Mouse (Mus musculus) 3134 (cell line): Measurements from ENCODE around the gene Kctd2.
"Not testable (repeated sequence)": the region's sequence is repeated elsewhere in the genome, so short reads cannot be mapped to it uniquely, and the experiment has no call there.

Source experiments
- DNase-seq: peaks from one replicate; pipeline ENCODE4 v3.0.0-alpha.2; 2011; ENCODE audit warnings: low spot score; ENCODE audit not compliant: insufficient read length; ENCODE audit errors: extremely low read depth

Kctd2 gene

DNA sequence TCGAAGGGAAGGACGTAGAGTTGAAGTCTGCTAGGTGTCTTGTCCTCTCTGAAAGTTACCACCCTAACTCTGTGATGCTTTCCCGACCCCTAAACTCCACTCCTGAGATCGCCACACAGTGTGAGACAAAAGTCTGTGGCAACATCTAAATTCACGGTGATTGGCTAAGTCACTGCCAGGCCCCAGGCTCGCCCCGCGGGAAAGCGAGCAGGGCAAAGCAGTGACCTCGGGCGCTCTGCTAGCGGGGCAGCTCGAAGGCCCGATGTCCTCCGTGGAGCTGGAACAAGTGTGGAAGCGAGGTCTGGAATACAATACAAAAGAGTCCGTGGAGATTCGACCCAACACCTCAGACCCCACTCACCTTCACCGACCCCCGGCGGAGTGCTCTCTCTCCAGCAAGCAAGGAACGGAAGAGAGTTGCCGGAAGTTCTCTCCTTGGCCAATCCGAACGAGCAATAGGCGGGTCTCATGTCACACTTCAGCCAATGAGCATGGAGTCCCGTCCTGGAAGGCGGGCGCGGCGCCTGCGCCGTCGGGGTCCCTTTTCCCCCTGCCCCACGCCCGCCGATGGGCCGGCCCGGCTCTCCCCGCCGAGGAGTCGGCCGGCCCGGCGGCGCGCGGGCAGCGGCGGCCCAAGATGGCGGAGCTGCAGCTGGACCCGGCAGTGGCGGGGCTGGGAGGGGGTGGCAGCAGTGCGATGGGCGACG lies at the start of gene Kctd2, which contains the start of gene Atp5h:
Gene Kctd2 (plus strand): TSS at position 598 of the 707 bp plus-strand sequence.
Gene Atp5h (minus strand): TSS at position 432 of the 707 bp plus-strand sequence.
- DNase-seq = peak; percentile 96

DNA sequence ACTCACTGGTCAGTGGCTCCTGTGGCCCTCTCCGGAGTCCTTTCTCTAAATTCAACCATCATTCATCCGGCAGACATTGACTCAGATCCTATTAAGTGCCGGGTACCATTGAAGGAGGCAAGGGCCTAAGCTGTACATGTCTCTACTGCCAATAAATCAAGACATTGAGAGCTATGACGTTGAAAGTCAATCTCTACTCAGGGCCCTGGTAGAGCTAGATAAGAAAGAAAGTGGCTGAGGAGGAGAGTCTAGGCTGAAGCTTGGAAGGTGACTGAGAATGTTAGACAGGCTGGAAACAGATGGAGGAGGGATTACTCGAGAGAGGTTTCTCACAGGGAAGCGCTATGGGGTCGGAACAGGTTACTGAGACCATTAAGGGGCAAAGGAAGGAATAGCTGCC lies 49.6 kb upstream of the Kctd2 start:
- DNase-seq = no peak

DNA sequence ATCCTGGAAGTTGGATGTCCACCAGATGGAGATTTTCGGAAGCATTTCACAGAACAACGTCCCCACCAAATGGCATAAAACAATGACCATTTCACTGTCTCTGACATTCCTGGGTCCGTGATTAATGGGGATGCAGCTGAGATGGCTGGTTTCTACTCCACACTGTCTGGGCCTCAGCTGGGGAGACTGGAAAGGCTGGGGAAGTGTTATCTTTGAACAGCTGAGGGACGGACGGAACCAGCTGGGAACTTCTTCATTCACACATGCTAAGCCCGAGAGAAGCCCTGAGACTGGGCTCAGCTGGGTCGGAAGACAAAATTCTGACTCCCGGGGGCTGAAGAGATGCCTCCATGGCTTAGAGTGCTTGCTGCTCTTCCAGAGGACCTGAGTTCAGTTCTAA lies 48.6 kb upstream of the Kctd2 start:
- DNase-seq = no peak

DNA sequence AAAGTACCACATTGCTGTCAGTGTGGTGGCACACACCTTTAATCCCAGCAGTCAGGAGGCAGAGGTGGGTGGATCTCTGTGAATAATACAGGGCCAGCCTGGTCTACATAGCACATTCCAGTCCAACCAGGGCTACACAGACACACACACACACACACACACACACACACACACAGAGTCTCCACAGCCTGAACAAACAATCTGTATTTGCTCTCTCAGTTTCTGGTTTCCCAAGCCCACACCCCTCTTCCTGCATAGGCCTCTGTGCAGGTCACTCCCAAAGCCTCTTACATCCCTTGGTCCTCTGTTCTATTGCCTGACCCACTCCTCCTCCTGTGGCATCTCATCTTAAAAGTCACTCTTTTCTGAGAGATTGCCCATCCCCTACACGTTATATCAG lies 47.9 kb upstream of the Kctd2 start:
- DNase-seq = no peak

DNA sequence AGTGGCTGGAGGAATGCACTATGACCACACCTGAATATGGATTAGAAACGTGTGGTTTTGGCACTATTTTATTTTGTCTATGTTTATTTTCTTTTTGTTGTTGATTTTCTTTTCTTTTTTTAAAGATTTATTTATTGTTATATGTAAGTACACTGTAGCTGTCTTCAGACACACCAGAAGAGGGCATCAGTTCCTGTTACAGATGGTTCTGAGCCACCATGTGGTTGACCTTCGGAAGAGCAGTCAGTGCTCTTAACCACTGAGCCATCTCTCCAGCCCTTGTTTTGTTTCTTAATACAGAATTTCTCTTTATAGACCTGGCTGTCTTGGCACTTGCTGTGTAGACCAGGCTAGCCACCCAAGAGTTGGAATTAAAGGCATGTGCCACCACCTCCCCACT lies 47.2 kb upstream of the Kctd2 start:
- DNase-seq = no peak

DNA sequence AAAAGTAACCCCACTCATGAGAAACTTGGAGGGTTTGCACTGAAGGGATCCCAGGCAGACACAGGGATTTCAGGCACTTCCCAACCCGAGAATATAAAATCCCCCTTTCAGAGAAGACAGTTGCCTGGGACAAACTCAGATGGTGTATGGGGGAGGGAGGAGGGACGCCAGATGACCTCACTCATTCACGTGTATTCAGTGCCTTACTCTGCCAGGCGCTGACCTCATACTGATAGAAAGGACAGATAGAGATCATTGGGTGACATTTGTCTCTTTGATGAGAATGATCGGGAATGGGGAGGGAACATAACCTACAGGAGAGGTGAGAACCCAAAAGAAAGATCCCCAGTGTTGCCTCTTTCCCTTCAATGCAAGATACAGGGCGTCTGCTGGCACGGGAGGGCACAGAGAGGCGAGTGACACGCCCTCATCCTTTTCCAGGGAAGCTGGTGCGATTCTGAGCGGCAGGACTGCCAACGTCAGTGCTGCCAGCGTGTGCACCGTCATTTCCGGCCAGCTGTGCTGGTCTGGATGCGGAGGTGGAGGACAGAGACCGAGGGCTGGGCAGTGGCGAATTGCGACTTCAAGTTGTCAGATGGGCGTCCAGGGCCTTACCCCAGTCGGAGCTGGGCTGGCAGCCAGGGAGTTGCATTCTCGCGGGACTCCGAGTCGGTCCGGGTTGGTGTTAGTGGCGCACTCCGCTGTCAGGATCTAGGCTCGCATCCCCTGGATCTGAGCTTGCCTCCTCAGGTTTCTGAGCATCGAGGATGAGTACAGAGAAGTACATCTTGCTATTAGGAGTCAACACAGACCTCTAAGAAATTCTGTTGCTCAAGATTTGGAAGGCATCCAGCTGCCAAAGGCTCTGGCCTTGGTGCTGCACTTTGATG lies 45.9 kb upstream of the Kctd2 start:
- DNase-seq = peak; percentile 92

DNA sequence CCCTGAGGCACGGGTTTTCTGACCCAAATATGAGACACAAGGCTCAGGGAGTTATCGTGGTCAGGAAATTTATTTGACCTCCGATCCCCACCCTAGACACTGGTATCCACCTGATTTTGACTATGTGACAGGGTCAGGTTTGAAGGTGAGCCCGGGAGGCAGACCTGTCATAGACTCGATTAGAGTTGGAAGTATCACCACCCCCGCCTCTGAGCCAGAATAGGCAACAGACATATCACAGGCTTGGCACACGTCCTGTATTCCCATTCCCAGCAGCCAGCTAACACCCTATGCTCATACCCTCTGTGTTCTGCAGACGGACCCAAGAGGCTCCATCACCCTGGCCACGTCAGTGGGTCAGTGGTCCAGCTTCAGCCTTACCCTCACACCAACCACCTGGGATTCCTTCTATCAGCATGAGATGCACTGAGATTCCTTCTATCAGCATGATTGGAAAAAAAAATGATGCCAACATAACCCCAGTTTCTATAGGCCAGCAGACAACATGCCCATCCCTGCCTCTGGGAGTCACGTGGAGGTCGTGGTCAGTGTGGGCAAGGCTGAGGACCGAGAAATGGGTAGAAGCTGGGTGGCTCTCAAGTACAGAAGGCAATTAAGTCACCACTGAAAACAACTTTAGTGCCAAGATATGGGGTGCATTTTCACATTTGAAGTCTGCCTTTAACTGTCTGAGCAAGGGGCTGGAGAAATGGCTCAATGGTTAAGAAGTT lies 45.1 kb upstream of the Kctd2 start:
- DNase-seq = no peak

DNA sequence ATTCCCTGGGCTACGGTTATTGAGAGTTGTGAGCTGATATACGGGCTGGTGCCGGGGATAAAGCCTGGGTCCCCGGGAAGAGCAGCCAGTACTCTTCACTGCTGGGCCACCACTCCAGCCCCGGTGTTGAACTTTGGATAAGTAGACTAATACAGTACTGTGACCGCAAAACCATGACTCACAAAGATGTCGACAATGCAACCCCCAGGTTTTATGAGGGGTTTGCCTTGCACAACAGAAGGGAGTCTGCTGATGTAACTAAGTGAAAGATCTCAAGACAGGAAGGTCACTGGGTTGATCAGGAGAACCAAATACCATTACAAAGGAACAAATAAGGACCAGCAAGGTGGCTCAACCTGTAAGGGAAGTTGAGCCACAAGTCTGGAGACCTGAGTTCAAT lies 43.2 kb upstream of the Kctd2 start:
- peak; percentile 67 for DNase-seq

DNA sequence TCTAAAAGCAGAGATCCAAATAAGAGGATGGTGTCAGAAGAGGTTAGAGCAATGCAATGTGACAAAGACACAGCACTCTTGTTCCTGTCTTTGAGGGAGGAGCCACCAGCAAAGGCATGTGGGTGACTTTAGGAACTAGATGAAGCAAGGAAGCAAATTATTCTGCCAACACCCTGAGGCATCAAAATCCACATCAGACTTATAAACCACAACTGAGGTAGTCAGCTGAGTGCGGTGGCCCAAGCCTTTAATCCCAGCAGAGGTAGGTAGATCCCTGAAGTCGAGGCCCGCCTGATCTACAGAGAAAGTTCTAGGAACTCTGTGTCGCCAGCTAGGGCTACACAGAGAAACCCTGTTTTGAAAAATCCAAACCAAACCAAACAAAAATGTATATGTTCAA lies 42.7 kb upstream of the Kctd2 start:
- no peak for DNase-seq

DNA sequence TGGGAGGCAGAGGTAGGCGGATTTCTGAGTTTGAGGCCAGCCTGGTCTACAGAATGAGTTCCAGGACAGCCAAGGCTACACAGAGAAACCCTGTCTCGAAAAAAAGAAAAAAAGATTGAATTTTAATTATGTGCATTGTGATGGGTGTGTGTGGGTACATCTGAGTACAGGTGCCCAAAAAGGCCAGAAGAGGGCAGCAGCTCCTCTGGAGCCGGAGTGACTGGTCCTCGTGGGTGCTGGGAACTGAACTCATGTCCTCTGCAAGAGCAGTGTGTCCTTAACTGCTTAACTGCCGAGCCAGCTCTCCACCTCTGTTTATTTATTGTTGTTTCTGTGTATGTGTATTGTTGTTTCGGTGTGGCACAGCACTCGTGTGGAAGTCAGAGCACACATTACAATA lies 42.1 kb upstream of the Kctd2 start:
- no peak for DNase-seq

DNA sequence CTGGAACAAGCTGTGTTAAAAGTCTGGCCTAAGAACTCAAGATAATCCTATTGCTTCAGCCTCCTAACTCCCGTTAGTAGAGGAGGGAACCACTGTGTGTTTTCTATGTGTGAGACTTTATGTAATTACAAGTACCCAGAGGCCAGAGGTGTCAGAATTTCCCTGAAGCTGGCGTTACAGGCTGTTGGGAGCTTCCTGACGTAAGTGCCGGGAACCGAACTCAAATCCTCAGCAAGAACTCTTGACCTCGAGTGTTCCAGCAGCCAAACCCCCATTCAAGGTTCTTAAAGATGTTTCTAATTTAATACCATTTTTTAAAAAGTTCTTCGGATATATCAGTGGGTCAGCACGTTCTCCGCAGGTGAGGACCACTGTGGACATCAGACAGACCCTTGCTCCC lies 38.7 kb upstream of the Kctd2 start:
- DNase-seq = no peak

DNA sequence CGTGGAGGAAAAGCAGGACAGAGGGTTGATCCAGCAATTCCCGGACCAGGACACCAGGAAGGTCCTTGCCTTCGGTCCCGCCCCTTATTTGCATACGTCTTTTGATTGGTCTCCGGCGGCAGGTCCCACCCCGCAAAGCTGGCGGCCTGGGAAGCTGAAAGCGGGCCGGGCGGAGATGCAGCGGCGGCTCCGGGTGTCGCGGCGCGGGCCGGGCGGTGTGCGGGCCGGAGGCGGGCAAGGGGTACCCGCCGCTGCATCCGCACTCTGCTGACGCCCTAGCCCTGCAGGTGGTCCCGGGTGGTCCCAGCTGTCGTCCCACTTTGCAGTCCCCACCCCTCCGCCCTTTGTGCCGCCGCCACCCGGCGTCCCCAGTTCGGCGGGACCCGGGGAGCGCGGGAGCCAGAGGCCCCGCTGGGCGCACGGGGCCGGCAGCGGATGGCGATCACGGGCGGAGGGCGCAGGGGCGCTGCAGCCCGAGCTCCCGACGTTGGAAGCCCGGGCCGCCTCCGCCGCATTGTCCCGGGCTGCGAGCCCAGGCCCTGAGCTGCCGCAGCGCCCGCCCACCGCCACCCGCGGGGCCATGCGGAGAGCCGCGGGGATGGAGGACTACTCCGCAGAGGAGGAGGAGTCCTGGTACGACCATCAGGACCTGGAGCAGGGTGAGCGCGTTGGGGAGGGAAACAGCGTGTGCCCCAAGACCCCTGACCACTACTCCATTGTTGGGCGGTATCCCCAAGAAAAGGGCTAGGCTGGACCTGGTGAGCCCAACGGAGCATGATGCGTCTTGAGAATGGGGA lies 38.0 kb upstream of the Kctd2 start, which contains the start of gene Cdr2l:
Gene Cdr2l (plus strand): TSS at position 174 of the 797 bp plus-strand sequence.
- peak; percentile 87 for DNase-seq

DNA sequence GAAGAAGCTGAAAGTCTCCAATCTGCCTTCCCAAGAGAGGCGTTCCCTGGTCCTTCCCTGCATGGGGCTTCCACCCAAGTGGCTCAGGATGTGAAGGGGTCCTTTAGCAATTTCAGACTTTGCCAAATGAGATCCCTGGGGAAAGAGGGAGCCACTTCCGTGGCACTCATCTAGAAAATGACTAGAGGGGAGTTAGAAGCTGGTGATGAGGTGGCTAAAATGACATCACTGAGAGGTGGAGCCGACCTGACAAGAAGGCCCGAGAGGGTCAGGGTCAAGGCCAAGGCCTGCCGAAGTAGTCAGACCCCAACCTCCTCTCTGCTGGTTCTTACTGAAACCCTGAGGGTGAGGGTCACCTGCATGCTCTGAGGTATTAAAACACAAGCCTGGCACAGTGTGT lies 37.0 kb upstream of the Kctd2 start:
- DNase-seq = peak; percentile 62

DNA sequence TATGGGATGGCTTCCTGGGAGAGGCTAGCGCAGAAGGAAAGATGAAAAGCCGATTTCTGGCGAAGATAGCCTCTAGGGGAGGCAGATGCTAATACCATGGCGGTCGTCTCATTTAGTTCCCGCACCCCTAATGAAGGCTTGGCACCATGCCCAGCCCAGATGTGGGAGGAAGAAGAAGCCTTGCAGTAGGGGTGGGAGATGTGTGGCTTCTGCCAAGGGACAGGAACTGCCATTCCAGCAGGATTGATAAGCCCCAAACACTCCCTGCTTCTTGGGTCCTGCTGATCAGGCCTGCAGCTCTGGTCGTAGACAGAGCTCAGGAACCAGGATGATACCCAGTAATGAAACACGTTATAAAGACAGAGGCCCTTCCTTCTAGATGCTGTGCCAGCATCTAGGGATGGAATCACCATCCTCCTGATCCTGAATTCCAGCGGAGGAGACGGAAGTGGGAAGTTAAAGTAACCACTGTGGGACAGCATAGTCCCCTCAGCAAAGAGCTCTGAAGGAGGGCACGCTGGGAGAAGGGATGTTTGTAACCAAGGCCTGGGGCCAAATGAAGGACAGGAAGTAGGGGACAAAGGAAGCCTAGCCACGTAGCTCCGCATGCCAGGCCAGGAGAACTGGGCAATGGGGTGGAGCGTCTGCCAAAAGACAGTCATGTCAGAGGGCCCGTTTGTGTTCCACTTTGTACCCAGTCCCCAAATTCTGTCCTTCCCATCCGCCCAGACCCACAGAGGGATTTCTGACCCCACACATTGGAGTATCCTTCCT lies 36.0 kb upstream of the Kctd2 start:
- DNase-seq = no peak

DNA sequence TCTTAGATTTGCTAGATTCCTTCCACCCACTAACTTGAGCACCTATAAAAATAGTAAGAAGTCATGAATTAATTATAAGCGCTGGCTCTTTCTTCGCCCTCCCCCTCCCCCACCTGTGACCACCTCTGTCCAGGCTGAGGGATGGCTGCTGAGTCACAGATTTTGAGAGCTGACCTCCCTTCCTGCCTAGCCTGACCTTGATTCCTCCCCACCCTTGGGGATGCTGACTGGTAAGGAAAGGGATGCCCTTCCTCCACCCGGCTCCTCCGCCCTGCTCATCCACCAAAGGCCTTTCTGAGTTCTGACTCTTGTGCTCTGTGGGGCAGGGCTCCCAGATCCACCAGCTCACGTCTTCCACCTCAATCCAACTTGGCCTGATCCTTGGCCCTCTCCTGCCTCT lies 35.3 kb upstream of the Kctd2 start:
- DNase-seq = peak; percentile 53

DNA sequence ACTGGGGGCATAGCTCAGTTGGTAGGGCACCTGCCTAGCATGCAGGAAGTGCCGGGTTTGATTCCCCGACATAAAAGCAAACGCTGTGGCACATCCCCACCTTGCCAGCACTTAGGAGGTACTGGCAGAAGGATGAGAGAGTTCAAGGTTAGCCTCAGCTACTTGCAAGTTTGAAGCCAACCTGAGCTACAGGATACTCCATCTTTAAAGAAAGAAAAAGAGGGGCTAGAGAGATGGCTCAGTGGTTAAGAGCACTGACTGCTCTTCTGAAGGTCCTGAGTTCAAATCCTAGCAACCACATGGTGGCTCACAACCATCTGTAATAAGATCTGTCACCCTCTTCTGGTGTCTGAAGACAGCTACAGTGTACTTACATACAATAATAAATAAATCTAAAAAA lies 33.1 kb upstream of the Kctd2 start:
- DNase-seq = not testable (repeated sequence)

DNA sequence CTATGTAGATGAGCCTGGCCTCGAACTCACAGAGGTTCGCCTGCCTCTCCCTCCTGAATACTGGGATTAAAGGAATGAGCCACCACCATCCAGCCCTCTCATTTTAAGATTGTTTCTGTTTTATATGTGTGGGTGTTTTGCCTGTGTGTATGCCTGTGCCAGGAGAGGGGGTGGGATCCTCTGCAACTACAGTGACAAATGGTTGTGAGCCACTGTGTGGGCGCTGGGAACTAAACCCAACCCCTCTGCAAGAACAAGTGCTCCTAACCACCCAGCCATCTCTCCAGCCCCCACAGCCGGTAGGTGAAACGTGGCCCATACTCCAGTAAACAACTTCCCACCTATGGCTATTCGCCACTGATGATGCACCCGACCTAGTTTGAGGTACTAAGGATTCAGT lies 28.6 kb upstream of the Kctd2 start:
- DNase-seq = no peak

DNA sequence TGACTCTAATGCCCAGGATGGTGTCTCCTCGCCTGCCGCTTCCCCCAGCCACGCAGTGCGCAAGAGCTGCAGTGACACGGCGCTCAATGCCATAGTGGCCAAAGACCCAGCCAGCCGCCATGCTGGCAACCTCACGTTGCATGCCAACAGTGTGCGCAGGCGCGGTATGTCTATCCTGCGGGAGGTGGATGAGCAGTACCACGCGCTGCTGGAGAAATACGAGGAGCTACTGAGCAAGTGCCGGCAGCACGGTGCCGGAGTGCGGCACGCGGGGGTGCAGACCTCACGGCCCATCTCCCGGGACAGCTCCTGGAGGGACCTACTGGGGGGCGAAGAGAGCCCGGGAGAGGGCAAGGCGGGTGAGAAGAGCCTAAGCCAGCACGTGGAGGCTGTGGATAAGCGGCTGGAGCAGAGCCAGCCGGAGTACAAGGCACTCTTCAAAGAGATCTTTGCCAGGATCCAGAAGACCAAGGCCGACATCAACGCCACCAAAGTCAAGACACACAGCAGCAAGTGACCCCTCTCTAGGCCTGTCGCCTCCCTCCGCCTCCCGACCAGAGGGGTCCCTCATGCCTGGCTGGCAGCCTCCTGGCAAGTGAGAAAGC lies 26.1 kb upstream of the Kctd2 start:
- DNase-seq = no peak

DNA sequence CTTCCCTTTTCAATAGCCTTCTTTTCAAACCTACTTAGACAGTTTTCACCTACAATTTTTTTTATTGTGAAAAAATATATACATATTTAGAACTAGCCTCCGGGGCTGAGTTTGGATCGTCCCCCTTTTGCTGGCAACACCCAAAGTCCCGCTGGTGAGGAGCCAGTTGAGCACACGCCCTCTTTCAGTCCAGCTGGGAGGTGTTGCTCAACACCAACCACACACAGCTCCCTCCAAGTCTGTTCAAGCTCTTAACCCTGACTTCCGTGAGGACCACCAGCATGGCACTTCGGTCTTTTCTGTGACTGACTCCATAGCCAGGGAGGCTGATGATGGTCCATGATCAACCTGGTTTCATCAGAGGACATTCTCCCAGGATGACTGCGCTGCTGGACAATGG lies 21.8 kb upstream of the Kctd2 start:
- no peak for DNase-seq
